Mouse (Mus musculus) midbrain, embryonic 10.5 days (tissue): ENCODE measurements around the gene Gm35549. TPM values are rescaled to one million over a fixed set of nuclear protein-coding genes. Genes with fewer than 3 reads are reported as not detected.

Experiments
- DNase-seq: peaks from one replicate; pipeline ENCODE4 v3.0.0-alpha.2; 2017; ENCODE audit warnings: low spot score
- H3K27ac ChIP-seq: fragments of 300-500 bp; sonication (generic); replicated peaks from 2 replicates; pipeline ENCODE4 v1.5.1; 2016; ENCODE audit warnings: mild to moderate bottlenecking
- H3K27me3 ChIP-seq: fragments of 300-500 bp; sonication (generic); 2 replicates; pipeline ENCODE4 v1.6.1; 2016; ENCODE audit warnings: low read depth, mild to moderate bottlenecking; ENCODE audit not compliant: poor library complexity, severe bottlenecking
- H3K36me3 ChIP-seq: fragments of 300-500 bp; sonication (generic); 2 replicates; pipeline ENCODE4 v1.6.1; 2016; ENCODE audit warnings: mild to moderate bottlenecking, moderate library complexity
- H3K4me1 ChIP-seq: fragments of 300-500 bp; sonication (generic); 2 replicates; pipeline ENCODE4 v1.6.1; 2016
- H3K4me3 ChIP-seq: fragments of 300-500 bp; sonication (generic); 2 replicates; pipeline ENCODE4 v1.5.1; 2016; ENCODE audit warnings: mild to moderate bottlenecking, moderate library complexity
- H3K9me3 ChIP-seq: fragments of 300-500 bp; sonication (generic); replicated peaks from 2 replicates; pipeline ENCODE4 v1.6.1; 2016; ENCODE audit warnings: mild to moderate bottlenecking
- WGBS: fragments of 180-500 bp; shearing (Covaris S2); methylation state at CpG from one replicate; pipeline ENCODE4 v1.1.7; 2016; 5-methylcytosine and 5-hydroxymethylcytosine counted together
- polyA plus RNA-seq: library from polyadenylated mRNA; unstranded; fragments of >200 nt; fragmentation: Nextera tagmentation; extraction: Ambion mirVana; gene quantifications from 2 replicates; pipeline ENCODE4 v1.2.1, GENCODE M21; 2016

The Gm35549 gene
- polyA plus RNA-seq = 0.32 TPM in 1 of 2 replicates, not detected in the other

GRCm38 (mm10) chr9:122843760-122844159, at the start of gene Gm35549:
Gene Gm35549 (minus strand): TSS chr9:122844035.
- Histone ChIP-seq H3K4me1 (no peaks in the 10 kb centered on the region), H3K27me3 (no peaks in the 10 kb centered on the region), H3K27ac (no peak within 1 kb of the TSS), H3K36me3 (peaks cover 6% of the 10 kb centered on the region), H3K4me3 (no peak within 1 kb of the TSS), H3K9me3 (peaks cover 6% of the 10 kb centered on the region; the same call in 1 of the 2 replicates)
- DNase-seq = no peak
- WGBS = 91% methylated on average over 3 of the region's 3 CpGs

- 7% methylated on average over 54 of the region's 54 CpGs for WGBS
- peak overlapping the region; percentile 87 for H3K4me3 ChIP-seq
- H3K27ac ChIP-seq = peak overlapping the region; percentile 86
- DNase-seq = peak; percentile 73
- peaks cover 12% of the 10 kb centered on the region; the same call in 1 of the 2 replicates for H3K36me3 ChIP-seq
- H3K4me1 ChIP-seq = peaks cover 17% of the 10 kb centered on the region
- no peaks in the 10 kb centered on the region for H3K9me3 ChIP-seq
- H3K27me3 ChIP-seq = no peaks in the 10 kb centered on the region; the same call in 1 of the 2 replicates
Measured at GRCm38 (mm10) chr9:122886372-122887179, 42.7 kb upstream of the Gm35549 start.

- 88% methylated on average over 3 of the region's 3 CpGs for WGBS
Measured at GRCm38 (mm10) chr9:122885385-122885784, 41.5 kb upstream of the Gm35549 start, which contains the start of gene Zkscan7. Gene Zkscan7 (plus strand): TSS chr9:122885685.

GRCm38 (mm10) chr9:122875145-122875544, 31.3 kb upstream of the Gm35549 start:
- no peak overlapping the region for H3K4me3 ChIP-seq
- no peaks in the 10 kb centered on the region for H3K4me1 ChIP-seq
- 89% methylated on average over 2 of the region's 2 CpGs for WGBS
- no peaks in the 10 kb centered on the region for H3K27me3 ChIP-seq
- no peaks in the 10 kb centered on the region; the same call in 1 of the 2 replicates for H3K9me3 ChIP-seq
- DNase-seq = no peak
- H3K36me3 ChIP-seq = no peaks in the 10 kb centered on the region
- no peak overlapping the region for H3K27ac ChIP-seq

More at GRCm38 (mm10) chr9:122885385-122885784, 41.5 kb upstream of the Gm35549 start, which contains the start of gene Zkscan7:
- Histone ChIP-seq H3K36me3 (0 out of 2 replicates have a peak, but pooled peaks cover 6% of the 10 kb centered on the region), H3K4me3 (peak within 1 kb of the TSS; percentile 87), H3K27me3 (no peaks in the 10 kb centered on the region; the same call in 1 of the 2 replicates), H3K27ac (peak within 1 kb of the TSS; percentile 86; the same call in 1 of the 2 replicates), H3K9me3 (no peaks in the 10 kb centered on the region), H3K4me1 (peaks cover 17% of the 10 kb centered on the region)
- DNase-seq = no peak

GRCm38 (mm10) chr9:122874653-122875052, 30.8 kb upstream of the Gm35549 start:
- Histone ChIP-seq H3K36me3 (no peaks in the 10 kb centered on the region), H3K4me1 (no peaks in the 10 kb centered on the region), H3K27ac (no peak overlapping the region), H3K4me3 (no peak overlapping the region), H3K9me3 (no peaks in the 10 kb centered on the region; the same call in 1 of the 2 replicates), H3K27me3 (no peaks in the 10 kb centered on the region)
- 80% methylated on average over 1 of the region's 1 CpGs for WGBS
- no peak for DNase-seq

GRCm38 (mm10) chr9:122872595-122872994, 28.8 kb upstream of the Gm35549 start:
- H3K27me3 ChIP-seq = no peaks in the 10 kb centered on the region
- no peak for DNase-seq
- 96% methylated on average over 4 of the region's 4 CpGs for WGBS
- no peak overlapping the region for H3K4me3 ChIP-seq
- H3K4me1 ChIP-seq = no peaks in the 10 kb centered on the region
- no peaks in the 10 kb centered on the region for H3K36me3 ChIP-seq
- H3K27ac ChIP-seq = no peak overlapping the region
- H3K9me3 ChIP-seq = no peaks in the 10 kb centered on the region; the same call in 1 of the 2 replicates

GRCm38 (mm10) chr9:122866192-122866591, 22.4 kb upstream of the Gm35549 start:
- Histone ChIP-seq H3K27me3 (no peaks in the 10 kb centered on the region), H3K4me3 (peak overlapping the region; percentile 90), H3K4me1 (peaks cover 20% of the 10 kb centered on the region), H3K27ac (peak overlapping the region; percentile 96), H3K36me3 (peaks cover 27% of the 10 kb centered on the region), H3K9me3 (peaks cover 20% of the 10 kb centered on the region)
- no peak for DNase-seq
- WGBS = 87% methylated on average over 4 of the region's 4 CpGs

GRCm38 (mm10) chr9:122865697-122866166, 21.9 kb upstream of the Gm35549 start, which contains the start of gene Zfp445:
Gene Zfp445 (minus strand): TSS chr9:122866006.
- peak within 1 kb of the TSS; percentile 90 for H3K4me3 ChIP-seq
- DNase-seq = peak; percentile 89
- peaks cover 31% of the 10 kb centered on the region for H3K36me3 ChIP-seq
- peaks cover 20% of the 10 kb centered on the region for H3K4me1 ChIP-seq
- no peaks in the 10 kb centered on the region for H3K27me3 ChIP-seq
- under 1% methylated on average over 34 of the region's 34 CpGs for WGBS
- H3K9me3 ChIP-seq = peaks cover 24% of the 10 kb centered on the region
- H3K27ac ChIP-seq = peak within 1 kb of the TSS; percentile 96

GRCm38 (mm10) chr9:122864848-122865247, 21.0 kb upstream of the Gm35549 start:
- peaks cover 33% of the 10 kb centered on the region for H3K9me3 ChIP-seq
- WGBS = 69% methylated on average over 3 of the region's 3 CpGs
- no peaks in the 10 kb centered on the region for H3K27me3 ChIP-seq
- H3K4me3 ChIP-seq = peak overlapping the region; percentile 90
- peaks cover 40% of the 10 kb centered on the region for H3K36me3 ChIP-seq
- DNase-seq = no peak
- peaks cover 20% of the 10 kb centered on the region for H3K4me1 ChIP-seq
- H3K27ac ChIP-seq = 0 out of 2 replicates have a peak overlapping the region, but pooled peaks have one; percentile 96

GRCm38 (mm10) chr9:122863731-122864130, 19.9 kb upstream of the Gm35549 start:
- H3K36me3 ChIP-seq = peaks cover 51% of the 10 kb centered on the region
- peaks cover 20% of the 10 kb centered on the region for H3K4me1 ChIP-seq
- H3K9me3 ChIP-seq = peaks cover 43% of the 10 kb centered on the region
- H3K4me3 ChIP-seq = peak overlapping the region; percentile 90; the same call in 1 of the 2 replicates
- H3K27me3 ChIP-seq = no peaks in the 10 kb centered on the region
- H3K27ac ChIP-seq = no peak overlapping the region
- 91% methylated on average over 2 of the region's 2 CpGs for WGBS
- DNase-seq = no peak

GRCm38 (mm10) chr9:122860752-122861151, 16.9 kb upstream of the Gm35549 start:
- no peak for DNase-seq
- H3K27me3 ChIP-seq = no peaks in the 10 kb centered on the region
- peaks cover 39% of the 10 kb centered on the region for H3K9me3 ChIP-seq
- H3K36me3 ChIP-seq = peaks cover 81% of the 10 kb centered on the region
- peaks cover 16% of the 10 kb centered on the region for H3K4me1 ChIP-seq
- no peak overlapping the region for H3K27ac ChIP-seq
- no peak overlapping the region for H3K4me3 ChIP-seq

GRCm38 (mm10) chr9:122856716-122857115, 12.9 kb upstream of the Gm35549 start:
- DNase-seq = no peak
- Histone ChIP-seq H3K4me1 (no peaks in the 10 kb centered on the region), H3K9me3 (peaks cover 42% of the 10 kb centered on the region), H3K36me3 (peaks cover 98% of the 10 kb centered on the region), H3K27ac (no peak overlapping the region), H3K27me3 (no peaks in the 10 kb centered on the region), H3K4me3 (no peak overlapping the region)
- 97% methylated on average over 3 of the region's 3 CpGs for WGBS

- H3K27me3 ChIP-seq = no peaks in the 10 kb centered on the region
- no peak overlapping the region for H3K4me3 ChIP-seq
- no peaks in the 10 kb centered on the region for H3K4me1 ChIP-seq
- H3K36me3 ChIP-seq = peaks cover 98% of the 10 kb centered on the region
- DNase-seq = no peak
- no peak overlapping the region for H3K27ac ChIP-seq
- peaks cover 32% of the 10 kb centered on the region for H3K9me3 ChIP-seq
- WGBS = 98% methylated on average over 4 of the region's 4 CpGs
Measured at GRCm38 (mm10) chr9:122855617-122856016, 11.8 kb upstream of the Gm35549 start.
